Mouse (Mus musculus): Measurements from ENCODE around the gene Sept9. TPM values are rescaled to one million over a fixed set of nuclear protein-coding genes. Genes with fewer than 3 reads are reported as not detected.

Sept9 gene
- polyA plus RNA-seq, 2 experiments = 14.9 to 25.5 TPM

DNA sequence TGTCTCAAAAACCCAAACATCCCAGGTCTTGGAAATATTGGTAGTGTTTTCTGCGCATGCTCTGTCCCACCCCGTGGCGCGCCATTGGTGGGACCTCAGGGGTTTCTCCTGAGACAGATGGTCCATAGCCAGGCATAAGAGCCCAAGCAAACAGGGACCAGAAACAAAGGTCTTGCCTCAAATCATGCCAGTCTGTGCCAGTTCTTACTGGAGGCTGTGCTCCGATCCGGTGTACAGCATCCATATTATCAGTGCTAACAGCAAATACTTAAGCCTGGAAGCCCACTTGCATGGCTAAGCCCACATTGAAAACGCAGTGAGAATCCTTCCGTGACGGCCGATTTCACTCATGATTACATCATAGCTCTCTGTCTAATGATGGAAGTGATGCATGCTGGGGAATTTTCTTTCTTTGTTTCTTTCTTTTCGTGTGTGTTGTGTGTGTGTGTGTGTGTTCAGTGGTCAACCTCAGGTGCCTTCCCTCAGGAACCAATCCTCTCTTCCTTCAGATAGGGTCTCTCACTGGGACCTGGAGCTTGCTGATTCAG, 30.3 kb upstream of the Sept9 start:
- H3K4me1 ChIP-seq (replicated peaks; ENCODE audit: control insufficient read depth in 2 of 2, insufficient read depth in 2 of 2, low read length in 1 of 2) = no peaks in the 10 kb centered on the region
- H3K27ac ChIP-seq = no peak overlapping the region
- 80% methylated on average over 11 of the region's 11 CpGs for WGBS (ENCODE audit: insufficient replicate concordance)
- H3K9ac ChIP-seq (replicated peaks) = no peak overlapping the region
- no peak overlapping the region for H3K4me2 ChIP-seq (ENCODE audit: low read depth)
- DNase-seq (ENCODE audit: low read depth in 3 of 3, low spot score in 3 of 3) (no peak), ATAC-seq (ENCODE audit: insufficient read depth) (no peak)
- H3K9me3 ChIP-seq (ENCODE audit: control insufficient read depth, low read length) = no peaks in the 10 kb centered on the region
- H3K4me3 ChIP-seq (ENCODE audit: insufficient read depth in 1 of 2, low read depth in 2 of 2, low read length in 2 of 2) = no peak overlapping the region
- H3K27me3 ChIP-seq (ENCODE audit: control insufficient read depth, insufficient read depth, low read length) = no peaks in the 10 kb centered on the region
- H3K36me3 ChIP-seq (replicated peaks; ENCODE audit: control insufficient read depth, insufficient read depth, low read depth) = no peaks in the 10 kb centered on the region
- TF ChIP-seq EP300 (IDR thresholded peaks at IDR 0.05; ENCODE audit: low read depth) (no peak), CTCF (IDR thresholded peaks at IDR 0.05; ENCODE audit: low read depth) (no peak)

DNA sequence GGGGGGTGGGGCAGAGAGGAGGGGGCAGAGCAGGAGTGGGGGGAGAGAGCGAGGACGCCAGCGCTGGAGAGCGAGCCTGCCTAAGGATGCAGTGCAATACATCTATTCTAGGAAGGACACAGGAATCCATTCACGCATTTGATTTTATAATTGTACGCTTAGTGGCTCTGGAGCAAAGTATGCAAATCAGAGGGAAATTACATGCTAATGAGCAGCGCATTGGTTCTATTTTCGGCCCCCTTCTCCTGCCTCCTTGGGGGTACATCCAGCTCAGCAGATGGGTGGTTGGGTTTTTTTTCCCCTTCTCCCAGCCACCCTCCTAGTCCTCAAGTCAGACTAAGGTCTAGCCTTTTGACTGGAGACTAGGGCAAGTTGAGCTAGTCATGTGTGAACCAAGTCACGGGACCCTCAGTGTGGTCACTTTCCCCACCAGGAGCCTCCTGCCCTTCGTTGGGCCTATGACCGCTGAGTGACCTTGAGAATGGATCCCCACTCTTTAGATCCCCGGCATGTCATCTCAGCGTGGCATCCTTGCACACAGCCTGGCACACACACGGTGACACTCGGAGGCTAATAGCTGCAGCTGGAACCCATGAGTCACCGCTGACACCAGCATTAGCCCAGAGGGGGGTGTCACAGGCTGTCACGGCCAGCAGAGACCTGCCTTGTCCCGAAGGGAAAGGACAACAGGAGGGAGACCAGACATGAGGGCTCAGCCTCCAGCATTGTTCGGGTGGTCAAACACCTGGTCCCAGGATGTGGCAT, 29.5 kb upstream of the Sept9 start:
- no peaks in the 10 kb centered on the region for H3K4me1 ChIP-seq (replicated peaks; ENCODE audit: control insufficient read depth in 2 of 2, insufficient read depth in 2 of 2, low read length in 1 of 2)
- no peak overlapping the region for H3K4me3 ChIP-seq (ENCODE audit: insufficient read depth in 1 of 2, low read depth in 2 of 2, low read length in 2 of 2)
- no peaks in the 10 kb centered on the region for H3K36me3 ChIP-seq (replicated peaks; ENCODE audit: control insufficient read depth, insufficient read depth, low read depth)
- H3K4me2 ChIP-seq (ENCODE audit: low read depth) = no peak overlapping the region
- H3K27ac ChIP-seq = no peak overlapping the region
- ATAC-seq (ENCODE audit: insufficient read depth) (no peak), DNase-seq (ENCODE audit: low read depth in 3 of 3, low spot score in 3 of 3) (no peak)
- H3K9ac ChIP-seq (replicated peaks) = no peak overlapping the region
- no peaks in the 10 kb centered on the region for H3K9me3 ChIP-seq (ENCODE audit: control insufficient read depth, low read length)
- H3K27me3 ChIP-seq (ENCODE audit: control insufficient read depth, insufficient read depth, low read length) = no peaks in the 10 kb centered on the region
- TF ChIP-seq EP300 (IDR thresholded peaks at IDR 0.05; ENCODE audit: low read depth) (no peak), CTCF (IDR thresholded peaks at IDR 0.05; ENCODE audit: low read depth) (no peak)
- WGBS (ENCODE audit: insufficient replicate concordance) = 83% methylated on average over 19 of the region's 19 CpGs

GRCm38 (mm10) chr11:117174098-117174892, 25.2 kb upstream of the Sept9 start:
- H3K27me3 ChIP-seq (ENCODE audit: control insufficient read depth, insufficient read depth, low read length) = no peaks in the 10 kb centered on the region
- no peak overlapping the region for H3K9ac ChIP-seq (replicated peaks)
- H3K36me3 ChIP-seq (replicated peaks; ENCODE audit: control insufficient read depth, insufficient read depth, low read depth) = no peaks in the 10 kb centered on the region
- TF ChIP-seq EP300 (IDR thresholded peaks at IDR 0.05; ENCODE audit: low read depth) (no peak), CTCF (IDR thresholded peaks at IDR 0.05; ENCODE audit: low read depth) (no peak)
- H3K4me2 ChIP-seq (ENCODE audit: low read depth) = no peak overlapping the region; the same call in 1 of the 2 replicates
- H3K4me1 ChIP-seq (replicated peaks; ENCODE audit: control insufficient read depth in 2 of 2, insufficient read depth in 2 of 2, low read length in 1 of 2) = no peaks in the 10 kb centered on the region
- H3K27ac ChIP-seq = no peak overlapping the region
- H3K4me3 ChIP-seq (ENCODE audit: insufficient read depth in 1 of 2, low read depth in 2 of 2, low read length in 2 of 2) = no peak overlapping the region
- 48% methylated on average over 18 of the region's 18 CpGs for WGBS (ENCODE audit: insufficient replicate concordance)
- no peaks in the 10 kb centered on the region for H3K9me3 ChIP-seq (ENCODE audit: control insufficient read depth, low read length)
- no peak for ATAC-seq (ENCODE audit: insufficient read depth)
- no peak for DNase-seq (ENCODE audit: low read depth in 3 of 3, low spot score in 3 of 3)

GRCm38 (mm10) chr11:117174924-117175323, 24.5 kb upstream of the Sept9 start:
- TF ChIP-seq EP300 (IDR thresholded peaks at IDR 0.05; ENCODE audit: low read depth) (no peak), CTCF (IDR thresholded peaks at IDR 0.05; ENCODE audit: low read depth) (no peak)
- Histone ChIP-seq H3K4me2 (ENCODE audit: low read depth) (peak overlapping the region; percentile 0), H3K4me3 (ENCODE audit: insufficient read depth in 1 of 2, low read depth in 2 of 2, low read length in 2 of 2) (0 out of 4 replicates have a peak overlapping the region, but pooled peaks of 1 of the 2 experiments have one; percentile 25), H3K4me1 (replicated peaks; ENCODE audit: control insufficient read depth in 2 of 2, insufficient read depth in 2 of 2, low read length in 1 of 2) (no peaks in the 10 kb centered on the region), H3K27me3 (ENCODE audit: control insufficient read depth, insufficient read depth, low read length) (no peaks in the 10 kb centered on the region), H3K9ac (replicated peaks) (no peak overlapping the region), H3K9me3 (ENCODE audit: control insufficient read depth, low read length) (no peaks in the 10 kb centered on the region), H3K36me3 (replicated peaks; ENCODE audit: control insufficient read depth, insufficient read depth, low read depth) (no peaks in the 10 kb centered on the region), H3K27ac (no peak overlapping the region)
- no peak for ATAC-seq (ENCODE audit: insufficient read depth)
- DNase-seq (ENCODE audit: low read depth in 3 of 3, low spot score in 3 of 3) = no peak
- WGBS (ENCODE audit: insufficient replicate concordance) = 24% methylated on average over 15 of the region's 15 CpGs

DNA sequence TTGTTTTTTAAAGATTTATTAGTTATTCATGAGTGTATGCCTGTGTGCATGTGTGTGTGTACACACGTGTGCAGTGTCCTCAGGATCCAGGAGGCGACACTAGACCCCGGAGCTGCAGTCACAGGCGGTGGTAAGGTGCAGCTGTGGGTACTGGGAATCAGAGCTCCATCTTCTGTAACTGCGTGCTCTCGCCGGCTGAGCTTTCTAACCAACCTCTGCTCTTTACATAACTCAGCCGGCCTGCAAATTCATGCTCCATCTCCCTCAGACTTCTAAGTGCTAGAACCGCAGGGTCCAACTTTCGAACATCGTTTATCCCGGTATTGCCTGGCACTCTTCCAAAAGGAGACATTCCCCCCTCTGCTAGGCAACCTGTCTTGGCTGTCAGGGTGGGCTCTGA, 24.0 kb upstream of the Sept9 start:
- Histone ChIP-seq H3K27me3 (ENCODE audit: control insufficient read depth, insufficient read depth, low read length) (no peaks in the 10 kb centered on the region), H3K27ac (no peak overlapping the region), H3K9ac (replicated peaks) (no peak overlapping the region), H3K36me3 (replicated peaks; ENCODE audit: control insufficient read depth, insufficient read depth, low read depth) (no peaks in the 10 kb centered on the region), H3K4me3 (ENCODE audit: insufficient read depth in 1 of 2, low read depth in 2 of 2, low read length in 2 of 2) (no peak overlapping the region), H3K4me2 (ENCODE audit: low read depth) (peak overlapping the region; percentile 0; the same call in 1 of the 2 replicates), H3K4me1 (replicated peaks; ENCODE audit: control insufficient read depth in 2 of 2, insufficient read depth in 2 of 2, low read length in 1 of 2) (no peaks in the 10 kb centered on the region), H3K9me3 (ENCODE audit: control insufficient read depth, low read length) (no peaks in the 10 kb centered on the region)
- DNase-seq (ENCODE audit: low read depth in 3 of 3, low spot score in 3 of 3) (no peak), ATAC-seq (ENCODE audit: insufficient read depth) (no peak)
- TF ChIP-seq CTCF (IDR thresholded peaks at IDR 0.05; ENCODE audit: low read depth) = no peak
- TF ChIP-seq EP300 (IDR thresholded peaks at IDR 0.05; ENCODE audit: low read depth) = no peak
- WGBS (ENCODE audit: insufficient replicate concordance) = 70% methylated on average over 12 of the region's 12 CpGs
